In genomic region chr1:136782261-136782660, GRCm38 (mm10) we compare ENCODE assay signal across 8 mouse cellular contexts.
A peak's percentile ranks its signal among the peaks of the same experiment; 100 is the strongest.
DNase-seq lines count a peak whose midpoint lies in the region; ATAC-seq lines count a peak whose summit lies in the region.

No protein-coding gene starts in this region.

- H3K36me3 ChIP-seq in forebrain, embryonic 11.5 days (ENCODE audit: control insufficient read depth, insufficient read depth, low read length), result no peaks in the 10 kb centered on the region
- no peaks in the 10 kb centered on the region for H3K36me3 ChIP-seq in forebrain, embryonic 10.5 days (replicated peaks)
- no peaks in the 10 kb centered on the region for H3K36me3 ChIP-seq in heart, embryonic 15.5 days
- no peaks in the 10 kb centered on the region for H3K36me3 ChIP-seq in limb, embryonic 10.5 days

- H3K9ac ChIP-seq in forebrain, embryonic 11.5 days (ENCODE audit: low read length), result no peak overlapping the region
- no peak overlapping the region for H3K9ac ChIP-seq in heart, embryonic 15.5 days

- H3K27ac ChIP-seq in forebrain, embryonic 11.5 days (ENCODE audit: low read depth, low read length), result no peak overlapping the region
- H3K27ac ChIP-seq in forebrain, embryonic 10.5 days, result no peak overlapping the region
- H3K27ac ChIP-seq in heart, embryonic 15.5 days, result peak overlapping the region; percentile 38; the same call in 1 of the 2 replicates
- 0 out of 2 replicates have a peak overlapping the region, but pooled peaks have one; percentile 33 for H3K27ac ChIP-seq in limb, embryonic 10.5 days

- H3K4me1 ChIP-seq in forebrain, embryonic 11.5 days (replicated peaks; ENCODE audit: control insufficient read depth, insufficient read depth, low read length), result peaks cover 8% of the 10 kb centered on the region; the same call in 1 of the 2 replicates
- peaks cover 26% of the 10 kb centered on the region for H3K4me1 ChIP-seq in forebrain, embryonic 10.5 days
- peaks cover 17% of the 10 kb centered on the region for H3K4me1 ChIP-seq in heart, embryonic 15.5 days (replicated peaks)
- peaks cover 27% of the 10 kb centered on the region for H3K4me1 ChIP-seq in limb, embryonic 10.5 days

- ATAC-seq in forebrain, embryonic 11.5 days (replicated peaks; ENCODE audit: low FRiP score), result no peak
- no peak for ATAC-seq in heart, embryonic 15.5 days (replicated peaks; ENCODE audit: insufficient number of reproducible peaks, insufficient read depth, low FRiP score, low read depth)

- no peaks in the 10 kb centered on the region for H3K9me3 ChIP-seq in forebrain, embryonic 11.5 days (ENCODE audit: control insufficient read depth, low read length)
- no peaks in the 10 kb centered on the region for H3K9me3 ChIP-seq in forebrain, embryonic 10.5 days
- H3K9me3 ChIP-seq in heart, embryonic 15.5 days (replicated peaks), result no peaks in the 10 kb centered on the region
- no peaks in the 10 kb centered on the region for H3K9me3 ChIP-seq in limb, embryonic 10.5 days (replicated peaks)

- no peak overlapping the region for H3K4me3 ChIP-seq in forebrain, embryonic 11.5 days (ENCODE audit: low read depth, low read length)
- H3K4me3 ChIP-seq in forebrain, embryonic 10.5 days, result no peak overlapping the region
- H3K4me3 ChIP-seq in heart, embryonic 15.5 days, result peak overlapping the region; percentile 37
- no peak overlapping the region for H3K4me3 ChIP-seq in limb, embryonic 10.5 days

- peak overlapping the region; percentile 33; the same call in 1 of the 2 replicates for H3K4me2 ChIP-seq in forebrain, embryonic 11.5 days (ENCODE audit: low read depth, low read length, severe bottlenecking)
- peak overlapping the region; percentile 56 for H3K4me2 ChIP-seq in heart, embryonic 15.5 days

- no peaks in the 10 kb centered on the region for H3K27me3 ChIP-seq in forebrain, embryonic 11.5 days (ENCODE audit: control insufficient read depth, insufficient read depth, low read length)
- H3K27me3 ChIP-seq in forebrain, embryonic 10.5 days (ENCODE audit: poor library complexity, severe bottlenecking), result peaks cover 23% of the 10 kb centered on the region
- H3K27me3 ChIP-seq in heart, embryonic 15.5 days, result no peaks in the 10 kb centered on the region
- H3K27me3 ChIP-seq in limb, embryonic 10.5 days (ENCODE audit: low read depth, poor library complexity, severe bottlenecking), result no peaks in the 10 kb centered on the region

- no peak for DNase-seq in forebrain, embryonic 11.5 days (ENCODE audit: low spot score)
- no peak for DNase-seq in forebrain, embryonic 10.5 days (ENCODE audit: extremely low spot score, low spot score)
- DNase-seq in limb, embryonic 10.5 days (ENCODE audit: low spot score), result no peak
- DNase-seq in neural tube, embryonic 10.5 days (ENCODE audit: extremely low spot score, low spot score), result peak; percentile 51
- DNase-seq in ovary, postnatal 10 days (ENCODE audit: low spot score), result no peak
- no peak for DNase-seq in gastrocnemius, postnatal 4 days (ENCODE audit: low spot score in 2 of 2)
- DNase-seq in right cerebral cortex, postnatal 14 days, result no peak

- 47% methylated on average over 10 of the region's 10 CpGs for WGBS in forebrain, embryonic 11.5 days
- 75% methylated on average over 10 of the region's 10 CpGs for WGBS in forebrain, embryonic 10.5 days
- WGBS in heart, embryonic 15.5 days, result 25% methylated on average over 10 of the region's 10 CpGs
- 51% methylated on average over 10 of the region's 10 CpGs for WGBS in limb, embryonic 10.5 days

Comparison
In these comparisons a context has a peak if more than half of its experiments do, and no peak if none do; other contexts are left out.
1. H3K27ac ChIP-seq: peak in heart, embryonic 15.5 days (single experiment) and limb, embryonic 10.5 days (single experiment); none in forebrain, embryonic 11.5 days (single experiment) and forebrain, embryonic 10.5 days (single experiment).